Mouse (Mus musculus): Measurements from ENCODE around the gene Ebf1. TPM values are rescaled to one million over a fixed set of nuclear protein-coding genes. Genes with fewer than 3 reads are reported as not detected.

Gene Ebf1
- polyA plus RNA-seq, 1 experiment from 2014 or later, result 3.6 TPM

GRCm38 (mm10) chr11:45008760-45009159 lies 391.6 kb downstream of the Ebf1 start:
- TF ChIP-seq CTCF (IDR thresholded peaks at IDR 0.05; ENCODE audit: low read depth), result no peak
- no peak for TF ChIP-seq EP300 (optimal IDR thresholded peaks at IDR 0.05)
- no peak overlapping the region for H3K4me2 ChIP-seq (replicated peaks; ENCODE audit: low read depth)
- 88% methylated on average over 5 of the region's 5 CpGs for WGBS
- H3K4me1 ChIP-seq (replicated peaks; ENCODE audit: control insufficient read depth, insufficient read depth), result no peaks in the 10 kb centered on the region
- H3K27ac ChIP-seq (replicated peaks), result no peak overlapping the region
- ATAC-seq (ENCODE audit: low FRiP score, low TSS enrichment) (no peak), DNase-seq (ENCODE audit: low spot score) (no peak)
- no peaks in the 10 kb centered on the region for H3K36me3 ChIP-seq (ENCODE audit: control insufficient read depth, insufficient read depth, low read length)
- H3K27me3 ChIP-seq (ENCODE audit: control insufficient read depth, insufficient read depth, low read length), result no peaks in the 10 kb centered on the region
- no peak overlapping the region for H3K9ac ChIP-seq (ENCODE audit: low read length)
- no peak overlapping the region for H3K4me3 ChIP-seq (ENCODE audit: low read depth, low read length)
- no peaks in the 10 kb centered on the region for H3K9me3 ChIP-seq (ENCODE audit: control insufficient read depth, low read length)

GRCm38 (mm10) chr11:45012081-45012480 lies 395.0 kb downstream of the Ebf1 start:
- no peak overlapping the region for H3K9ac ChIP-seq (ENCODE audit: low read length)
- H3K36me3 ChIP-seq (ENCODE audit: control insufficient read depth, insufficient read depth, low read length), result no peaks in the 10 kb centered on the region
- no peak overlapping the region for H3K27ac ChIP-seq (replicated peaks)
- ATAC-seq (ENCODE audit: low FRiP score, low TSS enrichment) (no peak), DNase-seq (ENCODE audit: low spot score) (no peak)
- TF ChIP-seq CTCF (IDR thresholded peaks at IDR 0.05; ENCODE audit: low read depth) (no peak), EP300 (optimal IDR thresholded peaks at IDR 0.05) (no peak)
- H3K9me3 ChIP-seq (ENCODE audit: control insufficient read depth, low read length), result no peaks in the 10 kb centered on the region
- H3K4me3 ChIP-seq (ENCODE audit: low read depth, low read length), result no peak overlapping the region
- no peak overlapping the region for H3K4me2 ChIP-seq (replicated peaks; ENCODE audit: low read depth)
- H3K27me3 ChIP-seq (ENCODE audit: control insufficient read depth, insufficient read depth, low read length), result no peaks in the 10 kb centered on the region
- H3K4me1 ChIP-seq (replicated peaks; ENCODE audit: control insufficient read depth, insufficient read depth), result no peaks in the 10 kb centered on the region
- WGBS, result 89% methylated on average over 1 of the region's 1 CpGs

- no peak overlapping the region for H3K27ac ChIP-seq (replicated peaks)
- H3K9ac ChIP-seq (ENCODE audit: low read length), result no peak overlapping the region
- ATAC-seq (ENCODE audit: low FRiP score, low TSS enrichment), result no peak
- H3K4me2 ChIP-seq (replicated peaks; ENCODE audit: low read depth), result no peak overlapping the region
- 62% methylated on average over 3 of the region's 3 CpGs for WGBS
- no peak for DNase-seq (ENCODE audit: low spot score)
- H3K36me3 ChIP-seq (ENCODE audit: control insufficient read depth, insufficient read depth, low read length), result no peaks in the 10 kb centered on the region
- H3K4me1 ChIP-seq (replicated peaks; ENCODE audit: control insufficient read depth, insufficient read depth), result no peaks in the 10 kb centered on the region
- TF ChIP-seq CTCF (IDR thresholded peaks at IDR 0.05; ENCODE audit: low read depth) (no peak), EP300 (optimal IDR thresholded peaks at IDR 0.05) (no peak)
- H3K4me3 ChIP-seq (ENCODE audit: low read depth, low read length), result no peak overlapping the region
- H3K9me3 ChIP-seq (ENCODE audit: control insufficient read depth, low read length), result no peaks in the 10 kb centered on the region
- no peaks in the 10 kb centered on the region for H3K27me3 ChIP-seq (ENCODE audit: control insufficient read depth, insufficient read depth, low read length)
These were observed 400.4 kb downstream of the Ebf1 start for GRCm38 (mm10) chr11:45017493-45017892.

- no peaks in the 10 kb centered on the region for H3K4me1 ChIP-seq (replicated peaks; ENCODE audit: control insufficient read depth, insufficient read depth)
- H3K27ac ChIP-seq (replicated peaks), result no peak overlapping the region
- 87% methylated on average over 5 of the region's 5 CpGs for WGBS
- H3K9me3 ChIP-seq (ENCODE audit: control insufficient read depth, low read length), result no peaks in the 10 kb centered on the region
- TF ChIP-seq CTCF (IDR thresholded peaks at IDR 0.05; ENCODE audit: low read depth), result no peak
- TF ChIP-seq EP300 (optimal IDR thresholded peaks at IDR 0.05), result no peak
- no peaks in the 10 kb centered on the region for H3K27me3 ChIP-seq (ENCODE audit: control insufficient read depth, insufficient read depth, low read length)
- ATAC-seq (ENCODE audit: low FRiP score, low TSS enrichment) (no peak), DNase-seq (ENCODE audit: low spot score) (no peak)
- no peak overlapping the region for H3K4me2 ChIP-seq (replicated peaks; ENCODE audit: low read depth)
- H3K36me3 ChIP-seq (ENCODE audit: control insufficient read depth, insufficient read depth, low read length), result no peaks in the 10 kb centered on the region
- no peak overlapping the region for H3K4me3 ChIP-seq (ENCODE audit: low read depth, low read length)
- H3K9ac ChIP-seq (ENCODE audit: low read length), result no peak overlapping the region
These were observed 408.9 kb downstream of the Ebf1 start for GRCm38 (mm10) chr11:45026012-45026411.

- H3K27ac ChIP-seq (replicated peaks), result no peak overlapping the region
- no peaks in the 10 kb centered on the region for H3K9me3 ChIP-seq (ENCODE audit: control insufficient read depth, low read length)
- TF ChIP-seq EP300 (optimal IDR thresholded peaks at IDR 0.05), result no peak
- no peak for TF ChIP-seq CTCF (IDR thresholded peaks at IDR 0.05; ENCODE audit: low read depth)
- no peak overlapping the region for H3K9ac ChIP-seq (ENCODE audit: low read length)
- DNase-seq (ENCODE audit: low spot score), result peak; percentile 20
- no peaks in the 10 kb centered on the region for H3K4me1 ChIP-seq (replicated peaks; ENCODE audit: control insufficient read depth, insufficient read depth)
- ATAC-seq (ENCODE audit: low FRiP score, low TSS enrichment), result no peak
- H3K4me2 ChIP-seq (replicated peaks; ENCODE audit: low read depth), result no peak overlapping the region
- no peaks in the 10 kb centered on the region for H3K36me3 ChIP-seq (ENCODE audit: control insufficient read depth, insufficient read depth, low read length)
- H3K4me3 ChIP-seq (ENCODE audit: low read depth, low read length), result no peak overlapping the region
- no peaks in the 10 kb centered on the region for H3K27me3 ChIP-seq (ENCODE audit: control insufficient read depth, insufficient read depth, low read length)
- 23% methylated on average over 11 of the region's 11 CpGs for WGBS
These were observed 409.6 kb downstream of the Ebf1 start for GRCm38 (mm10) chr11:45026674-45027073.

- ATAC-seq (ENCODE audit: low FRiP score, low TSS enrichment) (no peak), DNase-seq (ENCODE audit: low spot score) (no peak)
- no peaks in the 10 kb centered on the region for H3K4me1 ChIP-seq (replicated peaks; ENCODE audit: control insufficient read depth, insufficient read depth)
- H3K27me3 ChIP-seq (ENCODE audit: control insufficient read depth, insufficient read depth, low read length), result no peaks in the 10 kb centered on the region
- TF ChIP-seq EP300 (optimal IDR thresholded peaks at IDR 0.05) (no peak), CTCF (IDR thresholded peaks at IDR 0.05; ENCODE audit: low read depth) (no peak)
- 49% methylated on average over 7 of the region's 7 CpGs for WGBS
- no peaks in the 10 kb centered on the region for H3K36me3 ChIP-seq (ENCODE audit: control insufficient read depth, insufficient read depth, low read length)
- no peaks in the 10 kb centered on the region for H3K9me3 ChIP-seq (ENCODE audit: control insufficient read depth, low read length)
- H3K4me3 ChIP-seq (ENCODE audit: low read depth, low read length), result no peak overlapping the region
- H3K9ac ChIP-seq (ENCODE audit: low read length), result no peak overlapping the region
- H3K27ac ChIP-seq (replicated peaks), result no peak overlapping the region
- H3K4me2 ChIP-seq (replicated peaks; ENCODE audit: low read depth), result no peak overlapping the region
These were observed 410.0 kb downstream of the Ebf1 start for GRCm38 (mm10) chr11:45027076-45027475.

Data from stomach, postnatal 0 days (tissue).